Mouse (Mus musculus) gastrocnemius, postnatal 36 days (tissue): ENCODE results near the gene Krtap21-1. TPM values are rescaled to one million over a fixed set of nuclear protein-coding genes. Genes with fewer than 3 reads are reported as not detected.

ENCODE experiments used
- DNase-seq, 2 experiments: peaks; one replicate each; pipeline ENCODE4 v3.0.0; 2022
- intact Hi-C: fragments of 180-260 bp; cut with DNase I; formaldehyde crosslinking; loops from one replicate; pipeline ENCODE4 v1.15.1; 2025
- long read RNA-seq, 2 experiments: library from polyadenylated mRNA; stranded (forward); transcript quantifications; one replicate each; pipeline ENCODE4 v2.0.0; 2021
- total RNA-seq, 2 experiments: library from RNA; stranded (reverse); gene quantifications; 2 replicates each; pipeline ENCODE4 v1.2.3; 2021

Gene Krtap21-1
- total RNA-seq, result not detected
- long read RNA-seq, experiment 1, result 0 reads
- long read RNA-seq, experiment 2, result 0 reads

DNA sequence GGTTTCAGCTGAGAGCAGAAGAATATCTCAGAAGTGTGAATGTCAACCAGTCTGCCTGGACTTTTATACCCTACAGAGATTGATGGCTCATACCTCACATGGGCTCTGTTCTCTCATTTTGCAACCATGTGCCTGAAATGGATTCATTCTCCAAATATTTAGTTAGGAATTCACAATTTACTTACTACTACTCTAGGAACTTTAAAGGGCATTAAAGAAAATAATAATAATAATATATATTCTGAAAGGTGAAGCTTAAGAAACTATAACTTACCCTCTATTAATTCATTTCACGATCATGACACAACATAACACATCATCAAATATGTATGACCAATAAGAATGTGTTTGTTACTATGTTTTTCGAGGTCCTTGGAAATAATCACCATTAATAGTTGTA lies at the start of gene Krtap21-1:
TSS of gene Krtap21-1 (minus strand) at position 101 of the 400 bp plus-strand sequence.
- DNase-seq, result no peak
- intact Hi-C loops, result no loop called here

DNA sequence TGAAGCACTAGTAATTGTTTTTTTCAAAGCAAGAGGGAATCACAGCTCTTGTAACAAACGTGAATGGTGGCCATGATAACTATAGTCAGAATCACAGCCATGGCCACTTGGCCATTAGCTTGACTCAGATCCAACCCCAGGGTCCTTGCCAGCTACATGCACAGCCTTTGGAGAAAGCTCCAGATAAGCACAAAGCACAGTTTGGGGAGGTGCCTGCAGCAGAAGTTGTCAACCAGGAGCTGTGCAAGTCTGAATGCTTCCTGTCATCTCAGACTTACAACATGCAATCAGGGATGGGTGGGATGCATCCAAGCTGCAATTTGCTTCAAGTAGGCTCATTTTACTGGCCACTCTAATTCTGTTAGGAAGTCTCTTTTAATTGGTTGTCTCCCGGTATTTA lies 25.9 kb upstream of the Krtap21-1 start:
- intact Hi-C loops, result no loop called here
- no peak for DNase-seq

DNA sequence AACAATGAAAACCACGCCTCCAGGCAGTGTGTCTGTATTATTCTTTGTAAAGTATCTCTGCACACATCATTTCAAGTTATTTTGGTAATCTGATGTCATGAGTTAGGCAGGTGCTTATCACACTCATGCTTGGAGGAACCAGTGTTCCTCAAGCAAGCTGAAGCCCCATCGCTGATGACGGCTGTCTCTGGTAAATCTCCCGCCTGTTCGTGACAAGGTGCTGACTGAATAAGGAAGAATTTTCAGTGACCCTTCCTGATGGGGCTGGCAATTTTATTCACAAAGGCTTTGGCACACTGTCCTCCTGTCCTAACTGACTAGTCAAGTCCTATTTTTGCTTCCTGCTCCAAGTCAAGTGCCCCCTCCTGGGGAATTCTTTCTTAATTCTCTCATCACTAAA lies 21.6 kb upstream of the Krtap21-1 start:
- DNase-seq, result no peak

DNA sequence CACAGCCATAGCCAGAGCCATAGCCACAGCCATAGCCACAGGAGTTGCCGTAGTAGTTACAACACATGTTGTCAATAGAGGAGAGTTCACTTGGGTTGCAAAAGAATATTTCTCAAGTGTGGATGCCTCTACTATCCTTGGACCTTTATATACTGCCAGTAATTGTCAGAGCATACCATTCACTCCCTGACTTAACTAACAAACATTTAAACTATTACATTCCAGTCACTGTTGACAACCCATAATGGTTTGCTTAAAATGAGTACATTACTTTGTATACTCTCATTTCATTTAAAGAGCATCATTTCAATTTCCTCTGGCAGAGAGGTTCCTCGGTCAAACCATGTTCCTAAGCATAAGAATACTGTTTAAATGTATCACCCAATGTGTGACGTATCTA lies 16.3 kb upstream of the Krtap21-1 start, which contains the start of gene Krtap6-2:
TSS of gene Krtap6-2 (minus strand) at position 101 of the 400 bp plus-strand sequence.
- intact Hi-C loops, result no loop called here
- DNase-seq, result no peak

More for the DNA sequence above, 21.6 kb upstream of the Krtap21-1 start:
- intact Hi-C loops, result no loop called here

DNA sequence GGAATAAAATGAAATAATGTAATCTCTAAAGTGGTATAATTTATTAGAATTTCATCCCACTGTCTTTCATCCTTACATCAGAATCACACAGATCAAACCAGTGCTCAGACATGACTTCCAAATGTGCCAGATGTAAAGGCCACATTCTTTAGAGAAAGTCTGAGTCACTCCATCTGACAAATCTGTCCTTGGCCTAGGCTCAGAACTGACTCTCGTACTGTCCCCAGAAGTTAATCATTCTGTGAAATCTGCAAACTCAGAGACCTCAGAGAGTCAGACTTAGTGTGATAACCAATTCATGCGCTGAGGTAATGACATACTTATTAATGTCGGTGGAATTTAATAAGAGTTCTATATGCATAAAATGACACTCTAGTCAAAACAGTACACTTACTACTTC lies 12.6 kb upstream of the Krtap21-1 start:
- no peak for DNase-seq
- intact Hi-C loops, result no loop called here

DNA sequence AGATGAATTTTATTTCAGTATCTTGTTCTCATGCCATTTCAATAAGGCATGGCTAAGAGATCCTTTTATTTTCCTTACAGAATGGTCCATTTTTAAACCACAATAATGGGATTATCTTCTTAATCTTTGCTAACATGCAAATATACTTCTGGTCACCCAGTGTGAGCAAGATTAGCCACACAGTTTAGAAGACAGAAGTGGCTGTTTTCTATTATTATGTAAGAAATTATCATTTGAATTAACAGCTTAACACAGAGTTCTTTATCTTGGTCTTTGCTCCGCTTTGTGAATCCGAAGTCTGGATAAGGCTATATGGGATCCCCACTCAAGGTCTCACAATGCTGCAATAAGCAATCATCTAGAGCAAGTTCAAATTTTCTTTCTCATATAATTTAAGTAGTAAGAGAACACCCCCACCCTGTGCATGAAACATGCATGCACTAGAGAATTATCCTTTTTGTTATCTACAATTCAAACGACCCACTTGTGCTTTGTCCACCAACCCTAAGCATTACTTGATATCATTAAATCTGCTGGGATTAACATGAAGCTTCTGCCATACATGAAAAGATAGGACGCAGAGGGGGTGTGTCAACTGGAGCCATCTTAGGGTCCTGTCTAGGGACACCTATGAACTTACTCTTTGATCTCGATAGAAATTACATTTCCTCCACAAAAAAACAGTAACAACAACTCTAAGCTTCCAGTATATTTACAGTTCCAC lies 6.8 kb upstream of the Krtap21-1 start:
- intact Hi-C loops, result no loop called here
- no peak for DNase-seq

DNA sequence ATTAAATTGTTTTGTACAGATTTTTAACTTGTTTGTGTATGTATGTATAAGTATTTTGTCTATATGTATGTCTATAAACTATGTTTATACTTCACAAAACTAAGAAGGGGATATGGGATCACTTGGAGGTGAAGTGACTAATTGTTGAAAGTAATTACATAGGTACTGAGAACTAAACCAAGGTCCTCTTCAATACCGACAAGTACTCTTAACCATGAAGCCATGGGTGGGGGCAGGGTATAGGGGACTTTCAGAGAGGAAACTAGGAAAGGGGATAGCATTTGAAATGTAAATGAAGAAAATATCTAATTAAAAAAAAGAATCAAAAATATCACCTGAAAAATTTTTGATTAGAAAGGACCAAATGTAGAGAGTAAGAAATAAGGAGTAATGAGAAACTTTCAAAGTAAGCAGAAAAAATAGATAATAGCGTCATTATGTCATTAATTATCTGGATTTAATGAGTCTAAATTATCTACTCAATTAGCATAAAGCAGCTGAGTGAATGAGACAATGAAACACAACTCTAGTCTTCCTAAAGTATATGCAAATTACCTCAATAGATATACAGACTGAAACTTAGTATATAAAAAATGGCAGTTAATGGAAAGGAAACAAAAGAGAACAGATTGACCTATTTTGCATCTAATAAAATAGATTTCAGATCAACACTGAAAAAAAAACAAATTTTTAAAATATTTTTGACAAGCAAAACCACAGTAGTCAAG lies 30.8 kb downstream of the Krtap21-1 start:
- no peak for DNase-seq
- intact Hi-C loops, result no loop called here

Other genes with a start within 250 kb of the Krtap21-1 start
- not detected for gene Gm9789, start 245.9 kb downstream of the Krtap21-1 start, total RNA-seq
- gene Gm7735, start 234.4 kb downstream of the Krtap21-1 start, total RNA-seq, result not detected
- not detected for gene 1110057P08Rik, start 229.1 kb downstream of the Krtap21-1 start, total RNA-seq
- gene Krtap20-2, start 198.0 kb downstream of the Krtap21-1 start, total RNA-seq, result not detected
- not detected for gene Krtap6-2, start 16.2 kb upstream of the Krtap21-1 start, total RNA-seq
- gene Krtap8-1, start 84.1 kb upstream of the Krtap21-1 start, total RNA-seq, result not detected
- gene Krtap7-1, start 104.5 kb upstream of the Krtap21-1 start, total RNA-seq, result not detected
- gene Krtap11-1, start 167.3 kb upstream of the Krtap21-1 start, total RNA-seq, result not detected